Mouse (Mus musculus): Measurements from ENCODE around the gene Snx12. TPM values are rescaled to one million over a fixed set of nuclear protein-coding genes. Genes with fewer than 3 reads are reported as not detected.

The Snx12 gene
- polyA plus RNA-seq, 1 experiment: 26.5 TPM

- H3K4me1 ChIP-seq (ENCODE audit: control insufficient read depth, insufficient read depth, low read length): peaks cover 5% of the 10 kb centered on the region; the same call in 1 of the 2 replicates
- TF ChIP-seq POLR2A (IDR thresholded peaks at IDR 0.05; ENCODE audit: borderline replicate concordance, extremely low read depth, low read depth, low read length) (peak; percentile 62; the same call in 1 of the 2 replicates), CTCF (IDR thresholded peaks at IDR 0.05; ENCODE audit: insufficient read depth, low read length) (no peak)
- peak within 1 kb of the TSS; percentile 84 for H3K4me3 ChIP-seq (replicated peaks; ENCODE audit: extremely low read depth, low read depth, low read length)
- DNase-seq: peak; percentile 74
- 33% methylated on average over 47 of the region's 47 CpGs for WGBS
These were observed 31.8 kb upstream of the Snx12 start, which contains the start of gene Foxo4 for GRCm38 (mm10) chrX:101253952-101254729. Gene Foxo4 (plus strand): TSS chrX:101254528.

GRCm38 (mm10) chrX:101245011-101245410 is 22.6 kb upstream of the Snx12 start:
- no peak for DNase-seq
- WGBS: 30% methylated on average over 1 of the region's 1 CpGs
- H3K4me3 ChIP-seq (replicated peaks; ENCODE audit: extremely low read depth, low read depth, low read length): no peak overlapping the region
- no peak for TF ChIP-seq POLR2A (IDR thresholded peaks at IDR 0.05; ENCODE audit: borderline replicate concordance, extremely low read depth, low read depth, low read length)
- TF ChIP-seq CTCF (IDR thresholded peaks at IDR 0.05; ENCODE audit: insufficient read depth, low read length): no peak
- H3K4me1 ChIP-seq (ENCODE audit: control insufficient read depth, insufficient read depth, low read length): no peaks in the 10 kb centered on the region

GRCm38 (mm10) chrX:101222796-101223162 is 416 bp upstream of the Snx12 start:
- TF ChIP-seq CTCF (IDR thresholded peaks at IDR 0.05; ENCODE audit: insufficient read depth, low read length) (no peak), POLR2A (IDR thresholded peaks at IDR 0.05; ENCODE audit: borderline replicate concordance, extremely low read depth, low read depth, low read length) (no peak)
- DNase-seq: no peak
- 43% methylated on average over 7 of the region's 7 CpGs for WGBS
- H3K4me3 ChIP-seq (replicated peaks; ENCODE audit: extremely low read depth, low read depth, low read length): peak overlapping the region; percentile 32
- H3K4me1 ChIP-seq (ENCODE audit: control insufficient read depth, insufficient read depth, low read length): no peaks in the 10 kb centered on the region; the same call in 1 of the 2 replicates

GRCm38 (mm10) chrX:101189285-101189684 is 33.1 kb downstream of the Snx12 start:
- WGBS: 70% methylated on average over 3 of the region's 3 CpGs
- H3K4me1 ChIP-seq (ENCODE audit: control insufficient read depth, insufficient read depth, low read length): no peaks in the 10 kb centered on the region
- H3K4me3 ChIP-seq (replicated peaks; ENCODE audit: extremely low read depth, low read depth, low read length): no peak overlapping the region
- DNase-seq: no peak
- TF ChIP-seq POLR2A (IDR thresholded peaks at IDR 0.05; ENCODE audit: borderline replicate concordance, extremely low read depth, low read depth, low read length) (no peak), CTCF (IDR thresholded peaks at IDR 0.05; ENCODE audit: insufficient read depth, low read length) (no peak)

DNA sequence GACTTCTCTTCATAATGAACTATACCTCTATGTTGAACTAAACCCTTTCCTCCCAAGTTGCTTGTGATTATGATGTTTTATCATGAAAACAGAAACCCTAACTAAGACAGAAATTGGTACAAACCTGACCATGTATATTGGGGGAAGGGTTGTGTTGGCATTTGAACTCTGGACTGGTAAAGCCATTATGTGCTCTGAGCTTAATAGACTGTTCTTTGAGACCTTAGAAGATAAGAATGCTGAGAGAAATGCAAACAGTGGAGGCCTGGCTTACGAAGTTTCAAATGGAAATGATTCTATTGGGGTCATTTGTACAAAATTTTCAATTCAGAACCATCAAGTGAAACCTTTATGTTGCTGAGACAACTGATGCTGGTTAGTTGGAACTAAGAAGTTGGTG is 34.7 kb downstream of the Snx12 start:
- DNase-seq: no peak
- no peaks in the 10 kb centered on the region for H3K4me1 ChIP-seq (ENCODE audit: control insufficient read depth, insufficient read depth, low read length)
- WGBS: 58% methylated on average over 1 of the region's 1 CpGs
- TF ChIP-seq CTCF (IDR thresholded peaks at IDR 0.05; ENCODE audit: insufficient read depth, low read length) (no peak), POLR2A (IDR thresholded peaks at IDR 0.05; ENCODE audit: borderline replicate concordance, extremely low read depth, low read depth, low read length) (no peak)
- H3K4me3 ChIP-seq (replicated peaks; ENCODE audit: extremely low read depth, low read depth, low read length): no peak overlapping the region

DNA sequence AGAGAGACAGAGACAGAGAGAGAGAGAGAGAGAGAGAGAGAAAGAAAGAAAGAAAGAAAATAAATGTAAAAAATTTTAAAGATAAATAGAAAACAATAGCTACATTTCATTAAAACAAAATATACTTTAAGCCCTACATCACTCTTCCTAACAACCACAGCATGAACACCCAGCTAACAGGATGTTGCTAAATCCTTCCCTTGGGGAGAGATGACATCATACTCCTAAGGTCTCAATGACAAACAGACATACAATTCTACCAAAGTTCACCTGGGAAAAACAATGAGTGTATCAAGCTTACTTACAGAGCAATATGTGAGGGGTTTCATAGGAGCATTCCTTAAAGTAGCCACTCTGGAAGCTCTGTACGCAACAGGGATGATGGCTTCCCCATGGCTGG is 49.0 kb downstream of the Snx12 start:
- no peak for TF ChIP-seq CTCF (IDR thresholded peaks at IDR 0.05; ENCODE audit: insufficient read depth, low read length)
- no peak for TF ChIP-seq POLR2A (IDR thresholded peaks at IDR 0.05; ENCODE audit: borderline replicate concordance, extremely low read depth, low read depth, low read length)
- 90% methylated on average over 1 of the region's 1 CpGs for WGBS
- Histone ChIP-seq H3K4me1 (ENCODE audit: control insufficient read depth, insufficient read depth, low read length) (no peaks in the 10 kb centered on the region), H3K4me3 (replicated peaks; ENCODE audit: extremely low read depth, low read depth, low read length) (no peak overlapping the region)
- DNase-seq: no peak

DNA sequence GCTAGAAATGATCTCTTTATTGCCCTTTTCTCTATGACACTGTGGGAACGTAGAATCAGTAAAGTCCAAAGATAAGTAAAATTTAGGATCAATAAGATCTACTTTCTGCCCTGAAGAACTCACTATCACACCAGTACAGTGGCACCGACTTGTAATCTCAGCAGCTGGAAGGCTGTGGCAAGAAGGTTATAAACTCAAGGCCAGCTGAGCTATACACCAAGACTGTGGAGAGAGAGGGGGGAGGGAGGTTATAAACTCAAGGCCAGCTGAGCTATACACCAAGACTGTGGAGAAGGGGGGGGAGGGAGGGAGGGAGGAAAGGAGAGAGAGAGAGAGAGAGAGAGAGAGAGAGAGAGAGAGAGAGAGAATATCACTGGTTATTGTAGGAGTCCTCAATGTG is 53.9 kb downstream of the Snx12 start:
- no peak for TF ChIP-seq POLR2A (IDR thresholded peaks at IDR 0.05; ENCODE audit: borderline replicate concordance, extremely low read depth, low read depth, low read length)
- no peak for TF ChIP-seq CTCF (IDR thresholded peaks at IDR 0.05; ENCODE audit: insufficient read depth, low read length)
- DNase-seq: no peak
- WGBS: 65% methylated on average over 2 of the region's 2 CpGs
- Histone ChIP-seq H3K4me1 (ENCODE audit: control insufficient read depth, insufficient read depth, low read length) (no peaks in the 10 kb centered on the region), H3K4me3 (replicated peaks; ENCODE audit: extremely low read depth, low read depth, low read length) (no peak overlapping the region)

GRCm38 (mm10) chrX:101163739-101164138 is 58.6 kb downstream of the Snx12 start:
- 44% methylated on average over 2 of the region's 2 CpGs for WGBS
- Histone ChIP-seq H3K4me3 (replicated peaks; ENCODE audit: extremely low read depth, low read depth, low read length) (no peak overlapping the region), H3K4me1 (ENCODE audit: control insufficient read depth, insufficient read depth, low read length) (no peaks in the 10 kb centered on the region; the same call in 1 of the 2 replicates)
- no peak for TF ChIP-seq CTCF (IDR thresholded peaks at IDR 0.05; ENCODE audit: insufficient read depth, low read length)
- no peak for TF ChIP-seq POLR2A (IDR thresholded peaks at IDR 0.05; ENCODE audit: borderline replicate concordance, extremely low read depth, low read depth, low read length)
- no peak for DNase-seq

GRCm38 (mm10) chrX:101163278-101163677 is 59.1 kb downstream of the Snx12 start:
- H3K4me3 ChIP-seq (replicated peaks; ENCODE audit: extremely low read depth, low read depth, low read length): no peak overlapping the region
- H3K4me1 ChIP-seq (ENCODE audit: control insufficient read depth, insufficient read depth, low read length): no peaks in the 10 kb centered on the region; the same call in 1 of the 2 replicates
- no peak for DNase-seq
- no peak for TF ChIP-seq POLR2A (IDR thresholded peaks at IDR 0.05; ENCODE audit: borderline replicate concordance, extremely low read depth, low read depth, low read length)
- no peak for TF ChIP-seq CTCF (IDR thresholded peaks at IDR 0.05; ENCODE audit: insufficient read depth, low read length)
- 64% methylated on average over 3 of the region's 3 CpGs for WGBS

- no peak for DNase-seq
- 75% methylated on average over 3 of the region's 3 CpGs for WGBS
- TF ChIP-seq CTCF (IDR thresholded peaks at IDR 0.05; ENCODE audit: insufficient read depth, low read length) (no peak), POLR2A (IDR thresholded peaks at IDR 0.05; ENCODE audit: borderline replicate concordance, extremely low read depth, low read depth, low read length) (no peak)
- Histone ChIP-seq H3K4me3 (replicated peaks; ENCODE audit: extremely low read depth, low read depth, low read length) (no peak overlapping the region), H3K4me1 (ENCODE audit: control insufficient read depth, insufficient read depth, low read length) (no peaks in the 10 kb centered on the region; the same call in 1 of the 2 replicates)
These were observed 59.8 kb downstream of the Snx12 start for GRCm38 (mm10) chrX:101162532-101162931.
